Mouse (Mus musculus) G1E (cell line): ENCODE measurements around the gene Pde4d.

Experiments used
- CTCF ChIP-seq: IDR thresholded peaks from 2 replicates; pipeline ENCODE4 v1.5.1; 2012; ENCODE audit warnings: low read depth, low read length, inconsistent platforms, mixed read lengths
- GATA1 ChIP-seq: IDR thresholded peaks from 2 replicates; pipeline ENCODE4 v1.6.1; 2012; ENCODE audit warnings: borderline replicate concordance, low read length, inconsistent platforms, mixed read lengths
- GATA2 ChIP-seq: IDR thresholded peaks from 2 replicates; pipeline ENCODE4 v1.6.1; 2012; ENCODE audit warnings: low read depth, low read length, inconsistent platforms, borderline replicate concordance
- TAL1 ChIP-seq: conservative IDR thresholded peaks from 2 replicates; pipeline ENCODE4 v1.6.1; 2012; ENCODE audit warnings: low read depth, low read length, inconsistent platforms, mixed read lengths

GRCm38 (mm10) chr13:109315608-109316007 lies 865.9 kb downstream of the Pde4d start:
- TF ChIP-seq CTCF (no peak), GATA1 (no peak), TAL1 (no peak), GATA2 (no peak)
